Mouse (Mus musculus): ENCODE measurements at regions not wholly inside any gene's neighbourhood (a gene's known extent, or its start where the extent isn't known, plus 50 kb on each side); places are given as distances from the start of the nearest gene placed in this dataset.
"Not testable (repeated sequence)": the region's sequence is repeated elsewhere in the genome, so short reads cannot be mapped to it uniquely, and the experiment has no call there.

DNA sequence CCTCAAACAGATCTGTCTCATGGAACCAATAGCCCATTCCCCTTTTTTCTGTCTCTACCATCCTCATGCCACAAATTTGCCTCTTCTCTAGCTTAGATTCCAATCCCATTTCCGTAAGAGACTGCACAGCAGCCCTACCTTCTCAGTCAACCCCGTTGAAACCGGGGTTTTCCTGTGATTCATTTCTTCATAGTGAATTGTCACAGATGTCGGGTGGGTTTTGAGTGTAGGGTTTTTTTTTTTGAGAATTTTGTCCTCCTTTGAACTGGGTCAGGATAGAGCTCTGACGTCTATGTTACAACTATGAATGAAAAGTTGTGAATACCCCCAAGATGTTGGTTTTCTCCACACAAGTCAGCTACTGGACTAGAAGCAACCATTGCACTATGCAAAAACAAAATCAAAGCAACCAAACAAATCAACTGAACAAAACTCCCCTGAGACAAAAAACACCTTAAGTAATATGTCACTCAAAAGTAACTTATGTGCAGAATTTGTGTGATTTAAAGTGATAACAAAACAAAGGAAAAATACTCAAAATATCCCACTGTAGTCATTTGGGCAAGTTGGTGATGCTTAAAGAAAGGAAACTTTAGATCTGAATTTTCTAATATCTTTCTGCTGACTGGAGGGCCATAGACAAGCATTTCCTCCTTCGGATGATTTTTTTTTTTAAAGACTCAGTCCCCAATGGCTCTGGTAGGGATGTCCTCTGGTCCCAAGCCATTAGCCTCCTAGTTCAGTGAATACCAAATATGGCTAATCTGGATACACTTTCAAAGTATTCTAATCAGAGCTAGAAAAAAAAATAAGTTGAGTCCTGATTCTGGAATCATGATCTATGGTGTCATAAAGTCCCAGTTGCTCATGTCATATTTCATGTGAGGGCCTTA, 120.7 kb upstream of the Tet2 start:
- no peak for DNase-seq

DNA sequence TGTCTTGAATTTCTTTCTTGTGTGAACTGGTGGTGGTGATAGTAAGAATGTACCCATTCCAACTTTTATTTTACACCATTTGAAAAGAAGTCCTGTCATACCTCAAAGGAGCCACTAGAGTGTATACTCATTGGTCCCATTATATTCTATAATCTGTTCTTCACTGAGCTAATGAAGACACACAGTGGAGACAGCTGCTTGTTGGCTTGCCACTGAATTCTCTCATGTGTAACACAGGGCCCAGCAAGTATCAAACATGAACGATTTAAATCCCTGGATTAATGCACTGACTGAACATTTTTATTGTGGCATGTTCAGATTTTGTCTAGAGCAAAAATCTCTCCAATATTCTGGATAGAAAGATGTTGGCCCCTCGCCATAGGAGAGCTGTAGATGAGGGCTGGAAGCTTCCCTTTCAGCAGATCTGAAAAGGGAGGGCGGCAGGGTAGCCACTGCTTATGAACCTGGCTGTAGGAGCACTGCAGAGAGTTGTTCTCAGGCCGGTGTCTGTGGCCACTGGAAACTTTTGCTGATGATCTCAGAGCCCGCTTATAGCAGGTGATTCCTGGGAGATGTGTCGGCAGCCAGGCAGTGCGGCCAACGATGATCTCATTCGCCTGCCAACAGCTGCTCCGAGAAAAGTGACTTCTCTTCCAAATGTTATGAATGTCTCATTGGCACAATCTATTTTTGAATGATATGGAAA, 128.0 kb upstream of the Tet2 start:
- no peak for DNase-seq

DNA sequence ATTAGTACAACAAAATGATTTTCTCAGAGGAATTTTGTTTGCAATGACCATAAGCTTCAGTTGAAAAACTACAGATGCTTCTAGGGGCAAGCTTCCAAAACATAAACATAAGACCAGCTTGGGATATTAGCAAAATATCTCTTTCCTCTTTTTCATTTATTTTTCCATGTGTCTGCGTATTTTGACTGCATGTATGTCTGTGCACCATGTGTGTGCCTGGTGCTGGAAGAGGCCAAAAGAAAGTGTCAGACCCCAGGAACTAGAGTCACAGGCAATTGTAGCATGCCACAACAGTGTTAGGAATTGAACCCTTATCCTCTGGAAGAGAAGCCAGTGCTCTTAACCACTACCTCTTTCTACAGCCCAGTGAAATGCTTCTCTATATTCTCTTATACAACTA, 133.0 kb upstream of the Tet2 start:
- no peak for DNase-seq

DNA sequence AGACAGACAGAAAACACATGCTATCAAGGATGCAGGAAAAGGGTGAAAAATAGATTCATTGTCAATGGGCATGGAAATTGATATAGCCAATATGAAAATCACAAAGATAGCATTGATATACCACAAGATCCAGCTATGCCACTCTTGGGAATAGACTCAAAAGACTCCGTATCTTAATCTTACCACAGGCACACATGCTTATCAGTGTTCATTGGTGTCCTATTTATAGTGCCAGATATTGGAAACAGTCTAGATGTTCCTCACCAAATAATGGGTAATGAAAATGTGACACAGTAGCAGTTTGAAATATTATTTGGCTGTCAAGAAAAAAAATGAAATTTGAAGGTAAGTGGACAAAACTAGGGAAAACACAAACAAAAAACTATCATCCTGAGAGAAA, 135.0 kb upstream of the Tet2 start:
- no peak for DNase-seq

DNA sequence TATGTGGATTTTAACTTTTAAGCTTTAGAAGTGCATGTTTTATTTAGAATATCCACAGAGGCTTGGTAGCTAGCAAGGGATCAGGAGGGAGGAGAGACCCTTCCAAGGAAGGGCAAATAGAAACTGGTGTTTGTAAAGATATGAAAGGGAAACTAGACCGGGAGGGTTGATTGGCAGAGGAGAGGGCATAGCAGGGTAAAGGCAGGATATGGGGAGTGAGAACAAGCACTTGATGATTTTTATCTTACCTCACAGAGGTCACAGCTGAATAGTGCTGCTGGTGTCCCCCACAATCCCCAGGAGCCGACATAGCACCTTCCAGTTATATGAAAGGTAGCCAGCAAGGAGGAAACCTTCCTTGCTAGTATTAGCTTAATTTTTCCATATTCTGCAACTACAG, 135.4 kb upstream of the Tet2 start:
- no peak for DNase-seq

DNA sequence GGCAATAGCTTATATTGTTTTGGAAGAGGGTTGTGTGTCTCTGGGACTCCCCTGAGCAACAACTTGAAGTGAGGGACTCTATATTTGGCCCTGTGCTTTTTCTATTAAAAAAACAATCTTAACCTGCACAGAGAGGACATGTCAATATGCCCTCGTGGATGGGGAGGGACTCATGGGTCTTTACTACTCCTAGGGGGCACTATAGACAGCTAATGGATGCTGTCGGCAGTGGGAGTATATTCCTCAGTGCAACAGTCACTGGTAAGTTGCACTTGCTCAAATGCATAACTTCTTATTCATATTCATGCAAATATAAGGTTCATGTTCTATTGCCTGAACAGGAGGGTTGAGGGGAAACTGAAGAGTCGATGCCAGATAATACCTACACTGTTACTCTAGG, 135.9 kb upstream of the Tet2 start:
- DNase-seq: no peak

DNA sequence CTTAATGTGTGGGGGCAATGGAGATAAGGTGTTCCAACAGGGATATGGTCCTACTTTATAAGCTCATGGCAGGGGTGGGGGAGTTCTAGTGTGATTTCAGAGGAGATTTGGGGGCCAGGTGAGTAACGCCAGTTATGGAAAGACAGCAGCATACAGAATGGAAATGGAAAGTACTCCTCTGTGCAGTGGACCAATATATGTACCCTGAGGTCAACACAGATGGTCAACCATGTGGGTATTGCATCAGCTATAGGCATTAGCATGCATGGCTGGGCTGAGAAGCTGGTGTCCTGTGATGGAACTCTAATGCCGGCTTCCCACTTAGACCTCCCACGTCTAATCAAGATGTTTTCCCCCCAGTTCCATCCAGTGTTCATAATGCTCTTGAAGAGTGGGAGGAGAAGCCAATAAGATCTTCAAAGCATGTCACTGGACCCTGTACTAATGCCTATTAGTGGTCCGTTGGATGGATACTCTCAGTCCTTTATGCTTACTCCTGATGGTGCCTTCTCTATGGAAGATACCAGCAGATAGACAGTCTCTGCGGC, 139.3 kb upstream of the Tet2 start:
- no peak for DNase-seq

DNA sequence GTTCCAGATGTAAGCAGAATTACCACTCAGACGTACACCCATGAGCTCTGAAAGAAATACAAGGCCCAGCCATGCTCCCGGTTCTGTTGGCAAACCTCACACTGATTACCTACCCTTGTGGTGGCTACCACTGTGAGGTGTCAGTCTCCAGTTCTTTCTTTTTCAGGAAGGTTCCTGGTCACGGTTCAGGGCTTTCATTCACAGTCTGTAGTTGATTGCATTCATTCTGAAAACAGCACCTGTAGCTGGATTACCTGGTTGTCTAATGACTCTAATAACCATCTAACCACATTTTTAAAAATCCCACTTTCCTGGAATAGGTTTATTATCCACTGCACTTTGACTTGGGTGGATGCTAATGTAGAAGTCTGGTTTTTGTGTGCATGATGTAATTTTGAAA, 139.8 kb upstream of the Tet2 start:
- no peak for DNase-seq

DNA sequence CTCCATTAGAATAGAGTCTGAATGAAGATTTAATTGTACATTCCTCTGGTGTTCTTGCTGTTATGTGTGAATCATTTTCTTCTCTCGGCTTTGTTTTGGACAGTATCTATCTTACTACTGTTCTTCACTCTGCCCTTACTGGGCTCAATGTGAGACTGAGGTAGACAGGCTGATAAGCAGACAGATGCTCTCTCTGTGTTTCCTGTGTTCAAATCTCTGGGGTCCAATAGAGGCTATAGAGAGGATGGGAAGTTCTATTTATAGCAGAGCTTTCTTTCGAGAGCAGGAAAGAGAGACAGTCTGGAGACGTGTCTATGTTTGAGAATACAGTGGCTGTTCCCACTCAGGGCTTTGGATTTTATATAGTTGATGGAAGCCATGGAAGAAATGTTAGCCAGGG, 140.5 kb upstream of the Tet2 start:
- DNase-seq: no peak

DNA sequence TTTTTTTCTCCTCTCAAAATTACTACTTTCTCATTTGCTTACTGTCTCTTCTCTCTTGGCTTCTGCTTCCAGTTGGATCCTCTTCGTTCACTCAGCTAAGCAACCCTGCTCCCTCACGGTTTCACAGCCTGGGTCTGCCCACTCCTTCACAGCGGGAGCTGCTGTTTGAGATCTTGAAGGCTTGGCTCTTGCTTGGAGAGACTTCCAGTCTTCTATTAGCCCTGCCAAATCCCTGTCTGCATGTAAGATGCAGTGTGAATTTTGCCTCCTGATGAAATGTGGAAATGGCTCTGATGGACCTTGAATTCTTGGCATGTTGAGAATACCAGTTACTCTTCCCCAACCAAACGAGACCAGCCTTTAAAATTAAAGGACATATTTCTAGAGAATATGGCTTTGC, 149.1 kb upstream of the Tet2 start:
- no peak for DNase-seq

DNA sequence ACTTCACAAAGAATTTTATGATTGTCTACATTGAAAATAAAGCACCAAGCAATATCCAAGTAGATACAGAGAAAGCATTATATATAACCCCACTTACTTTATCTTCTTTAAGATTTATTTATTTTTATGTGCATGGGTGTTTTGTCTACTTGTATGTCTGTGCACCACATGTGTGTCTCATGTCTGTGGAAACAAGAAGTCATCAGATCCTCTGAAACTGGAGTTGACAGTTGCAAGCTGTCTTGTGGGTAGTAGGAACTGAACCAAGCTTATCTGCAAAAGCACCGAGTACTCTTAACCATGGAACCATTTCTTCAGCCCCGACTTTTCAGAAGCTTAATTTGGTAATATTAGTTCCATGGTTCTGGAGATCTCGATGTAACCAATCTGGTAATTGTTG, 151.2 kb upstream of the Tet2 start:
- no peak for DNase-seq

DNA sequence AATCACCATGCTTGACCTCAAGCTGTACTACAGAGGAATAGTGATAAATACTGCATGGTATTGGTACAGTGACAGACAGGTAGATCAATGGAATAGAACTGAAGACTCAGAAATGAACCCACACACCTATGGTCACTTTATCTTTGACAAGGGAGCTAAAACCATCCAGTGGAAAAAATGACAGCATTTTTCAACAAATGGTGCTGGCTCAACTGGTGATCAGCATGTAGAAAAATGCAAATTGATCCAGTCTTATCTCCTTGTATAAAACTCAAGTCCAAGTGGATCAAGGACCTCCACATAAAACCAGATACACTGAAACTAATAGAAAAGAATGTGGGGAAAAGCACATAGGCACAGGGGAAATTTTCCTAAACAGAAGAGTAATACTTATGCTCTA, 159.9 kb upstream of the Tet2 start:
- not testable (repeated sequence) for DNase-seq

DNA sequence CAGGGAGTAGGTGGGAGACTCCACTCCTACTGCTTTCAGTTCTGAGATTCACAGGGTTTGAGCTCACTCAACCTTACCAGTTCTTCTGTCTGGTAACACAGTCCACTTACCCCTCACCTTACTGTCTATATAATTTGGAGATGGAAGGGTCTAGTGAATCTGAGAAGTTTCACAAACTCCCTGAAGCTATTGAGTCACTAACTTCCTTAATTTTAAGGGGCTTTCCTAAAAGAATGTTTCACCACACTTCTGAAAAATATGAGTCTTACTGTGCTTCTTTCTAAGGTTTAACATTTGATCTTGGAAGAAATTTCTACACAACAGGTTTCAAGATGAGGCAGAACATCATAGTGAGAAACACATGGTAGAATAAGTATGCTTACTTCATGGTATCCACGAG, 166.6 kb upstream of the Tet2 start:
- DNase-seq: no peak

DNA sequence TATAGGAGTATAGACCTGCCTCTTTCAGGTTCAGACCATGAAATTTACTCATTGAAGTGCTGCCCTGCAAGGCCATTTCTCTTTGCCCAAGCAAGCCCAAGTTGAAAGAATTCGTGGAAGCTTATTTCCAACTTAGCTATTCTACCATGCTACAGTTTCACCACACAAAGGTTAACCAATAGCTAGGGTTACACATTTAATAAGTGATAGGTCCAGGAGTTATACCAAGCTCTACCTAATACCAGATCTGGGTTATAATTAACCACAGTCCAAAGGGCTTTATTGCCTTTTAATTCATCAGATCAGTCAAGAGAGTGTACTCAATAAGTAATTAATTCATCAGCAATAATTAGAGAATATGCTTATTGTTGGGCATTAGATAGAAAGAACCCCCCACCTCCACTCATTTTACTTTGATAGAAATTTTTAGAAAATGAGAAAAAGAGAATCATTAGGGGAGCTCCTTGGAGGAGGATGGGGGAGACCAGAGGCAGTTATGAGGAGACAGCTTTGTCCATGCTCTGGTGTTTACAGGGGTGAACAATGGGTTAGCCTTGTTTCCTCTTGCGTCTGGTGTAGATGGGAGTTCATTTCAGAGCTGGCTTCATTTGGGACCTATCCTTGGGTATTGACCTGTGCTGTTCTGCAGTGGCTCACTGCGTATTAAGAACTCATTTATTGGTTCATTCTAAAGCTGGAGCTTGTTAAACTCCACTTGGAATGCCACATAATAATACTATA, 177.8 kb upstream of the Tet2 start:
- DNase-seq: peak; percentile 25

DNA sequence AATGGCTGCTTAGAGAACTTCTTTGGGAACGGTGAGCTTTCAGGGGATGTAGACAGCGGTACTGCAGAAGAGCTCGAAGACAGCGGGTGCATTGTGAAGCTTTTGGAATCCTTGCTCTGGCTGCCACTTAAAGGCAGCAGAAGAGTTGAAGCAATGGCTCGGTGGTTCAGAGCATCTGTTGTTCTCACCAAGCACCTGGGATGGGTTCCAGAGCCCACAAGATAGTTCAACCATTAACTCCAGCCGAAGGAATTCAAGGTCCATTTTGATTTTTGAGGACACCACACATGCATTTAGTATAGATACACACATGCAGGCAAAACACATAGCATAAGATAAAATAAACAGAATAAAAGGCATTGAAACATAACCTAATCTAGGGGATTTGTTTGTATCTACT, 181.9 kb upstream of the Tet2 start:
- no peak for DNase-seq

DNA sequence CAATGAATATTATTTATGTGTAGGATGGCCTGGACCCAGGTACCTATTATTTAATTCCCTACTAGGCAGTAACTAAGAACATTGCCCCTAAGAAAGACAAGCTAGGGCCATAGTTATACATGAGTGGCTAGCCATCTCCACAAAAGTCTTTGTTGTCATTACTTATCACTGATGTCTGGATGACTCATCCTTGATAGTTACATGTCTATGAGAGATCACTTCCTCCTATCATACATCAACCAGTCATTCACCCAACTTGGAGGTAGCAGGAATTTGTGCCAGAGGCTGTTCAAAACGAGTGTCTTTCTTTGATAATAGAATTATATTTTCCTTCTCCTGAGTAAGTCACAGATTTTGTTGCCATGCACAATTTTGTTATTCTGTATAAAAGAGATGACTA, 190.7 kb upstream of the Tet2 start:
- no peak for DNase-seq

DNA sequence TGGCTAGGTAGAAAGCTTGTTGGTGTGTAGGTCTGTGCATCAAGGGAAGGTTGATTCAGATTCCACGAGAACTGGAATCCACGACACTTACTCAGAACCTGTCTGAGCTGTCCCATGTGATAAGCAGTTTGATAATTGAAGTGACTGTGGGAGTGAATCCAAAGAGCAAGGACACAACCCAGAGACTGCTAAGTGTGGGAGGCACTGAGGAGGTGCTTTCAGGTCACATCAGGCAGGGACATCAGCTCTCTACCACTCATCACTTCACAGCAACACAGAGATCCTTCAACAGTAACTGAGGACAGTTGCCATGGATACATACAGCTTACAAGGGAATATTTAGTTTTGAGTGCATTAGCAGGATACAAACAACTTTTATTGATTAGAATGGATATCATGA, 194.0 kb upstream of the Tet2 start:
- no peak for DNase-seq

DNA sequence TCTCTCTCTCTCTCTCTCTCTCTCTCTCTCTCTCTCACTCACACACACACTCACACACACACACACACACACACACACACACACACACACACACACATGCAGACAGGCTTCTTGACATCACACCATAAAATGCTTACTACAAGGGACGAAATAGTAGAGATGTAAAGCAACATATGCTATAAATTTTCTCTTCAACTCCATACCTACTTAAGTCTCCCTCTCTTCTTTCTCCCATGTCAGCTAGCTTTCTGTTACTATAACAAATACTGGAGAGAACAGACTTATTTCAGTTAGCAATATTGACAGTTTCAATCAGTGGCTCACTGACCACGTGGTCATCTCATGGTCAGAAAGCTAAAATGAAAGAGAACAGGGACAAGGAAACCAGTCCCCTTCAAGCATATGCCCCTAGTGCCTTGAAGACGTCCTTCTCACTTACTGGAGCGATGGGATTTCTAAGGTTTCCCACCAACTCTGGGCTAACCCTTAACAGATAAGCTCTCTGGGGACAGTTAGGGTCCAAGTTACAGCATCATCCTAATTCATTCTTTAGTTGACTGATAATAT, 199.7 kb upstream of the Tet2 start:
- no peak for DNase-seq

DNA sequence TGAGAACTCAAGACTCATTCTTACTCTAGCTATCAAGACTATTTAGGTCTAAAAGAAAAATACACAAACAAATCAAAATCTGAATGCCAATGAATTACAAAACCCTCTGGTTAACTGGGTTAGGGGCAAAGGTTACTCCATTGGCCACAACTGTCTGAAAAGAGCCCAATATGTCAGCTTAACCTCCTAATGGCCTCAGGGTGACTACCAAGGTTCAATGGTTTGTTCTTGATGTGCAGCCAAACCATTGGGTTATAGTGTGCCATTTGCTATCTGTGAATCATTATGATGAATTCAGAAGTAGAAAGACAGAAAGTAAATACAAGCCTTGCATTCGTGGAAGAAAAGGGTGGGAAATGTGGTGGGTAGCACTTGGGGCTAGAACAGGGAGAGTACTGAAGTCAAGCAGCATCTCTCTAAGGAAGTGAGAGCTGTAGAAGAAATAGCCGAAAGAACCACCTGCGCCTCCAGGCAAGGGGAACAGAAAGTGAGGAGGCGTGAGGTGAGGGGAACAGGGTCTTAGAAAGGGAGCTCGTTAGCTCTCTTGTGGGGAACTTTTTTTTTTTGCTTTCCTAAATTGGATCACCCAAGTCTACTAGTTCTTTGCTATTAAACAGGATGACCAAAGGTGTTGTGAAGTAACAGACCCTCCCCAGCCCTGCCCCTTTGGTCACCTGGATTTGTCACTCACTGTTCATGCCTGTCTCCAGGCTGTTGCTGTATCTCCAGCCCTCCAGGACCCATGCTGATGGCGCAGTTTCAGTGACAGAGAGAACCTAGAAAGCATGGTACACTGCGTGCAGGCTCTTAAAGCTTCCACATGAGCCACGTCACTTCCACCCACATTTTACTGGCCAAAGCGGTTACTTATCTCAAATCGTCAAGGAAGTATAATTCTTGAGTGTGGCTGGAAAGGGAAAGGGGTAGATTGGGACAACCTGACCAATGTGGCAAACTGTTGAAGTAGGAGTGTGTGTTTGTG, 204.1 kb upstream of the Tet2 start:
- DNase-seq: peak; percentile 81

DNA sequence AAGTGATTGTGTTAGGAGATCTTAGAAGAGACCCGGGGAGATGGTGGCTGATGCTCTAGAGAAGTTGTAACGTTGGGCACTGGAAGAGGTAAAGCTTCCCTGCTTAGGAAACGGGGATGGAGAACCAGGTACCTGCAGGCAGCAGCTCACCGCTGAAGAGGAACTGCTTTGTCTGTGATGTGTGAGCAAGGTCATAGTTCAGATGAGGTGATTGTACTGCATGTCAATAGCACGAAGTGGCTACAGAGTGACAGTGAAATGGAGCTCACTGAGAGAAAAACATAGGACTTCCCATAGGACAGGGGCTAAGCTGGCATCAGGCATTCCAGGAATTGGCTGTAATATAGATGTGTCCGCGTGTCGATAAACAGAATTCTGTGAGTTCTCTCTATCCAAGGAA, 205.1 kb upstream of the Tet2 start:
- no peak for DNase-seq

DNA sequence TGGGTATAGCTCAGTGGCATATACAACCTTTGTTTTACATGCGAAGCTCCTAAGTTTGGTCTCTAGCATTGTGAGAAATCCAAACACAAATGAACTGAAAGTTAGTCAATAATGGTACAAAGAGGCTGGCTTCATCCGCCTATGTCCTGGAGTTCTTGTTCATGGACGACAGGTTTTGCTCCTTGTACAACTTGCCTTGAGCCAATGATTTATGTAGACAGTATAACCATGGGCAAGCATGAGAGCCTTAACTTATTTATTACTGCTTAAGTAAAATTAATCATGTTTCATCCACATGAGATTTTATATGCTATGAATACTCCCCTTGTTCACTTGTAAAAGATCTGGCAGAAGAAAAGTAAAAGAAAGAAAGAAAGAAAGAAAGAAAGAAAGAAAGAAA, 205.7 kb upstream of the Tet2 start:
- no peak for DNase-seq

DNA sequence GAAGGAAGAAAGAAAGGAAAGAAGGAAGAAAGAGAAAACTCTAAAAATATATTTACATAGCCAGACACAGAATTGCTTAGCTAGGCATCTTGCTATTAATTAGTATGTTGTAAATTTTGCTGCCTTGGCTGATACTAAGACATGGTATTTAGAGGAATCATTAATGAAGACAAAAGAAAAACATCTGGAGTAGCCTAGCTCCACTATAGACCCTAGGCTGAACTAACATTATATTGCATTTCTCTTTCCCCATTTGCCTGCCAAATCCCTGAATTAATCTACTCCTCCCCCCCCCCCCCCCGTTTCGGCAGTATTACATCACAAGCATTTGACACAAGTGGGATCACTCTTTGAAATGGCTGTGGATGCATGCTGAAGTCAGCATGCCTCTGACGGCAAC, 206.1 kb upstream of the Tet2 start:
- DNase-seq: no peak
